Comparison of ENCODE assay signal across 21 mouse cellular contexts in the genomic region with DNA sequence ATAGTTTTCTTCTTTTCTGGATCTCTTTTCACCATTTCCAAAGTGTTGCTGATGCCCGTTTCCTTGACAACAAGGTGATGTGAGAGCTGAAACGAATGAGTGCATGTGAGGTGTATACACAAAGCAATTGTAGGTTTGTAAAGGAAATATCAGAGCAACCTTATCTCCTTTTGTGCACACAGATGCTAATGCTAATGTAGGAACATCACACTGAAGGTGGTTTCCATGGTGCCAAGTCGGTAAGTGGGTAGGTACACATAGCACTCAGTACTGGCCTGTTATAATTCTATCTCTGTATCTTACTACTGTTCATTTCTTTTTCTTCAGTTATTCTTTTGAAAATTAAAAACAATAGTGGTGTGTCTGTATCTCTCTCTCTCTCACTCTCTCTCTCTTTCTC. TPM values are rescaled to one million over a fixed set of nuclear protein-coding genes. Genes with fewer than 3 reads are reported as not detected.
"Had no signal": no experiment of that assay in that cellular context is flagged by ENCODE, and none has a peak within 500 bp of the region (broad histone marks: within the 10 kb centered on the region; RNA-seq: fewer than 3 reads in every experiment).

No protein-coding gene starts in this region.

- H3K27me3 ChIP-seq: liver, embryonic 13.5 days; neural tube, embryonic 12.5 days; neural tube, embryonic 15.5 days had no signal

- DNase-seq: kidney, adult 2 months; kidney, postnatal 25 days; layer of hippocampus, postnatal 36 days; liver, embryonic 13.5 days; lung, adult 2 months; lung, postnatal 14 days; lung, postnatal 4 days; right cerebral cortex, adult 18-20 months; right cerebral cortex, postnatal 14 days; right cerebral cortex, postnatal 4 days; thymus, adult 2 months; thymus, postnatal 14 days; thymus, postnatal 4 days had no signal

- H3K36me3 ChIP-seq: liver, embryonic 13.5 days; neural tube, embryonic 12.5 days; neural tube, embryonic 15.5 days had no signal

- H3K4me1 ChIP-seq: liver, embryonic 13.5 days; neural tube, embryonic 12.5 days; neural tube, embryonic 15.5 days had no signal

- H3K4me2 ChIP-seq: liver, embryonic 13.5 days; neural tube, embryonic 12.5 days; neural tube, embryonic 15.5 days had no signal

- H3K9ac ChIP-seq: liver, embryonic 13.5 days; neural tube, embryonic 12.5 days; neural tube, embryonic 15.5 days had no signal

- H3K4me3 ChIP-seq: layer of hippocampus, adult 2 months; left cerebral cortex, adult 2 months; liver, embryonic 13.5 days; neural tube, embryonic 12.5 days; neural tube, embryonic 15.5 days had no signal

- H3K27ac ChIP-seq: kidney, postnatal 0 days; layer of hippocampus, adult 2 months; left cerebral cortex, adult 2 months; liver, embryonic 13.5 days; neural tube, embryonic 12.5 days; neural tube, embryonic 15.5 days; stomach, postnatal 0 days had no signal

- H3K9me3 ChIP-seq: liver, embryonic 13.5 days; neural tube, embryonic 12.5 days; neural tube, embryonic 15.5 days had no signal

RNA-seq across cellular contexts. Expression of a gene that starts 26.3 kb away (rescaled TPM):
- total RNA-seq: layer of hippocampus, adult 2 months; layer of hippocampus, postnatal 36 days; liver, adult 2 months; megakaryocyte-erythroid progenitor cell, adult 5-6 weeks had no signal
- polyA plus RNA-seq: liver, adult 2 months had no signal
